Mouse (Mus musculus): ENCODE results near the gene Mb. TPM values are rescaled to one million over a fixed set of nuclear protein-coding genes. Genes with fewer than 3 reads are reported as not detected.

Gene Mb
- 1 to 10 TPM in 1 of 2 experiments, under 1 TPM in 1; 0.43 to 1.7 TPM for total RNA-seq (2021)
- long read RNA-seq, experiment 1, transcript Mb-203 (3 exons, 1,104 nt), result major isoform, 23 of 32 reads
- long read RNA-seq, experiment 1, partial matches to known transcripts, result 0 of 32 reads
- long read RNA-seq, experiment 1, other reads (novel, unspliced or antisense), result 8 of 32 reads
- long read RNA-seq, experiment 2, result 0 reads

DNA sequence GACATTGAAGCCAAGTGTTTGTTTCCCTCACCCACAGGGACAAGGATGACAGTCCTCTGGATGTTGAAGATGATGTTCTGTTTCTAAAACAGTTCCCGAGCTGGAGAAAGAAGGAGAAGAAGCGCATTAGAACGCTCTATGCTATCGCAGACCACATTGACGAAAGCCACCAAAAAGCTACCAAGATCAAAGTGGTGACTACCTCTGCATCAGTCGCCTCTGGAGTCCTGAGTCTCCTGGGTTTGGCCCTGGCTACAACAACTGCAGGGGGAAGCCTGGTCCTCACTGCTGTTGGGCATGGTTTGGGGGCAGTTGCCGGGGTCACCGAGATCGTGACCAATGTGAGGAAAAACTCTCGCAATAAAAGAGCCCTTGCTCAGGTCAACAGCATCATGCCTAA, at the start of gene Mb:
TSS of gene Mb (minus strand) at position 101 of the 400 bp plus-strand sequence.
- DNase-seq, result no peak

DNA sequence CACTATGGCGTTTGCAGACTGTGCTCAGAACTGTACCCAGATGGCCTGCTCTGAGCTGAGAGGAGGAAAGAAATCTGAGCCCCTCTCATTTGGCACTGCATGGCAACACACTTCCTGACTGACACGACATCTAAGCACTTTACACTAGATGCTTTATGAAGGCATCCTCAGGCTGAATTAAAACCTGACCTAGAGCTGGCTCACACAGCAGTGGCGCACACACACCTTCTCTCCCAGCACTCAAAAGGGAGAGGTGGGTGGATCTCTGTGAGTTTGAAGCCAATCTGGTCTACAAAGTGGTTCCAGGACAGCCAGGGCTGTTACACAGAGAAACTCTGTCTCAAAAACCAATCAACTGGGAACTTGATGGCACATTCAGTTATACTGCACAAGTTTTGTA, 49.3 kb upstream of the Mb start:
- DNase-seq, result no peak

DNA sequence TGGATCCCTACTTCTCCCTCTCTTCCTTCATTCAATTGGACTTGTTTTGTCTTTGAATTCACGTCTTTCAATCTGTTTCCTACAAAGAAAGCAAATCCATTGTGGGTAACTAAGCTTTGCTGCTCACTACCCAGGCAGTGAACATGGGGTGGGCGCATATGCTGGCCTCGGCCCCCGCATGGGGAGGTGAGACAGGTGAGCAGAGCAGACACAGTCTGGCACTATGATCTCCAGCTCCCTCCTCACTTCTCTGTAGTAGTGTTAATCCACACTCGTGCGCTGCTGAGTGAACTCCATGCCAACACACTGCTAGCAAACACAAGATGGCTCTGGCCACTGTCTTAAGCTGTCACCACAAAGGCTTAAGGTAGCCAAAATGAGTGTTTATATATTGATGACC, 46.9 kb upstream of the Mb start:
- no peak for DNase-seq

DNA sequence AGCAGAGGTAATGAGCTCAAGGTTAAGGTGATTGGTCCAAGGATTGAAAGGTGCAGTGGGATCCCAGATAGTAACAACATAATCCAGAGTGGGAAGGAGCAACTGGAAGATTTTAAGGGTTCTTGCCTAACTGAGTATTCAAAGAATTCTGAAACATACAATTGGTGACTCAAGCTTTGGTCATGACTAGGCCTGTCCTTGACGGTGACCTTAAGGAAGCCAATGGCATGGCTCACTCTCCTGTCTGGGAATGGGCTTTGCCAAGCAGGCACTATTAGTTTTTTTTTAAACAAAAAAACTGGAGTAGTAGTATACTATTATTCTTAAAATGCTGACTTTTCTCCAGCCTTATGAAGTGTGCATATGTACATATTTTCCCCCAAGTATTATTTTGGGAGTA, 44.7 kb upstream of the Mb start:
- DNase-seq, result peak; percentile 69 to 81

DNA sequence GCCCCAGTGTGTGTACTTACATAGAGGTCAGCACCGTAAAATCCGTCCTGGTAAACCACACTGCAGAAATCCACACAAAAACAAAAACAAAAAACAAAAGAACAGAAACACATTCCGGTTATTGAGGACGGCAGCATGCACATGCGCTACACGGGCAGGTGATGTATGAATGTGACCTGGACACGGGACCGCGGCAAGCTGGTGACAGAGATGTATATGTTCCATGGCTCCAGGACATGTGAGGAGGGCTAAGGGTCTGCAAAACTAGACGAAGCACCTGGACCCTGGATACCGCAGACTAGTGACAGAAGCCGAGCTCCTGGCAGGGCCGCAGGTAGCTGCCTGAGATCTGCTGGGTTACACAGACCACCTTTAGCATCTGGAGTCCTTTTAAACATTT, 44.0 kb upstream of the Mb start:
- no peak for DNase-seq

DNA sequence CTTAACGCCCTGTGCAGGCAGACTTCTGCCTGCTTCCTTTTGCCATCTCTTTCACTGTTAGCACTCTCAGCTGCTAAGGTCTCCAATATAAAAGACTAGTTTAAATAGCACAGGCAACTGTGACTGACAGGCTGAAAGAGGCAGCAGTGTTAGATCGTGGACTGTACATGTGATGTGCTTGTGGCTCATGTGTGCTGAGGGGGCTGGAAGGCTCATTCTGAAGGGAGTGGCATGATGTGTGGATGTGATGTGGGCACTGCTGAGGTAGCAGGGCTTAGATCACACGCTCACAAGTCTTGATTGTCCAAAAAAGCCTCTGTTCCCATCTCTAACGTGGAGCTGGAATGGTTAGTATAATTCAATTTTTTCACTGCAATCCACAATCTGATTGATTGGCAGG, 40.9 kb upstream of the Mb start:
- DNase-seq, result no peak

DNA sequence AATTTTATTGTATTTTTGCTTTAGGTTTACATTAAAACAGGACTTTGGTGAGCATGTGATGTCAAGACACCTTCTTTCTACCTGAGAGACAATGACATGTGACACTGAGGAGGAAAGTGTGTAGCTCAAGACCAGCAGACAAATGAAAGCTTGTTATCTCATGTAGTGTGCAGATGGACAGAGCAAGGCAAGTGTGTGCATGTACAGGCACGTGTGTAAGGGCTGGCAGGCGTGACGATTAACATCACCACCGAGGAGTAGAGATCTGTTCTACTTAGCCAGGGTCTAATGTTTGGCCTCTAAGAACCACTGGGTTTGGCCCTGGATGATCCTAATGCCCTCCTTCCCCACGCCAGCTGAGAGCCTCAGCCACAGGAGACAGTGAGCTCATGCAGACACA, 40.1 kb upstream of the Mb start:
- no peak for DNase-seq

DNA sequence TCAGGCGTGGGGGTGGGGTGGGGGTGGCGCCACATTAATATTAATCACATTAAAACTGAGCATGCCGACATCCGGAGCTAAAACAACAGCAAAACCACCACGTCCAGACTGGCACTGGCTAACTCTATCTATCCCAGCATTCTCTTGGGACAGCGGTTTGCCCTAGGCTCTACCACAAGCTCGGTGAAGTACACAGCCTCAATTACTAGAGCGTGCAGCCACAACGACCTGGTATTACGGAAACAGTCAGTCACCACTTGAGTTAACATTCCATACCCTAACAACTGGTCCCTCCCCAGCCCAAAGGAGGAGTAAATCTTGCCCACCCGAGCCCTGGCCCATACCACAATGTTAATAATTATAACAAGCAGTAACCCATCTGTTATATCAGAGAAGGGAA, 38.8 kb upstream of the Mb start:
- DNase-seq, result no peak

DNA sequence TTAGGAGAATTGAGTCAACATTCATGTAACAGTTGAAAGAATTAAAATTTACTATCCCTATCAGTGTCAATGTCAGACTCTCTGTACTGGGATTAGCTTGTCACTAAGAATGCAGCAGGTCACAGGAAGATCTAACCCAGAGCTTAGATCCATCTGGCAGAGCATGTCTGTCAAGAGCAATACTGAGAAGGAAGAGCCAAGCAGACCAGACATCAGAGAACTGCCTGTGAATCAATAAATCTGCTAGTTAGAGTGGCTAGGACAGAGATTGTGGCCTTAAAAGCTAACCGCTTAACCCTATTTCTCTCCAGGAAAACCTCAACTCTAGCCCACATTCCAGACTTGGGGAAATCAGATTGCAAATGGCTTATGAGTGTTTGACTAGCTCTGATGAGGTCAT, 36.0 kb upstream of the Mb start:
- DNase-seq, result no peak

DNA sequence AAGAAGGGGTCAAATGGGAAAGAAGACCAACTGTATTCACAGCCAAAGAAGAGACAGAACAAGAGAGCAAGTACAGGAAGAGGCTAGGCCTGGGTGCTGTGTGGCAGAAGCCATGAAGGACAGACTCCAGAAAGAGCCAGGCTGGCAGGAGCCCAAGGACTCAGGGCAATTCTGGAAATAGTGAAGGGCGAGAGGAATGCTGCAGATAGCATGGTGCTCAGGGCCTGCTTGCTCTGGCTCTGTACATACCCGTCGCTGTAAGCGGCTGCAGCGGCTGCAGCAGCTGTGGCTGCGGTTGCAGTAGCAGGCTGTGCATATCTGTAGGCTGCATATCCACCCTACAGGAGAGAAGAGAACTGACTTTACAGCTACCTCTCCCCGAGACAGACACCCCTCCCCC, 35.3 kb upstream of the Mb start:
- DNase-seq, result peak; percentile 93 to 94

DNA sequence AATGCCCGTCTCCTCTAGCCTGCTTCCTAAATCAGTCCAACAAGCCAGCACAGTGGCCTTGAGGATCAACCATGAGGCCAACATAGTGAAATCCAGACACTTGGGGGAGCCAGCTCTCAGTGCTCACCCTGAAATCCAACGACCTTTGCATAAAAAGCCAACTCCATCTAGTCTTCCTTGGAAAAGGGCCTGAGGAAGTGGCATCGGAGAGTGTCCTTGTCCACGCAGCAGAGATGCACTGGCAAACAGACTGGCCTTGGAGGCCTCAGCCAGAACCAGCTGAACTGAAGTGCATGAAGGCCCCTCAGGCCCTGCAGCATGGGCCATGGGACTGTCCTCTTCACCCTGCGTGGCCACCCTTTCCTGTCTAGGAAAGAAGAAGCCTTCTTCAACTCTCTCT, 31.0 kb upstream of the Mb start:
- peak; percentile 70 to 79 for DNase-seq

DNA sequence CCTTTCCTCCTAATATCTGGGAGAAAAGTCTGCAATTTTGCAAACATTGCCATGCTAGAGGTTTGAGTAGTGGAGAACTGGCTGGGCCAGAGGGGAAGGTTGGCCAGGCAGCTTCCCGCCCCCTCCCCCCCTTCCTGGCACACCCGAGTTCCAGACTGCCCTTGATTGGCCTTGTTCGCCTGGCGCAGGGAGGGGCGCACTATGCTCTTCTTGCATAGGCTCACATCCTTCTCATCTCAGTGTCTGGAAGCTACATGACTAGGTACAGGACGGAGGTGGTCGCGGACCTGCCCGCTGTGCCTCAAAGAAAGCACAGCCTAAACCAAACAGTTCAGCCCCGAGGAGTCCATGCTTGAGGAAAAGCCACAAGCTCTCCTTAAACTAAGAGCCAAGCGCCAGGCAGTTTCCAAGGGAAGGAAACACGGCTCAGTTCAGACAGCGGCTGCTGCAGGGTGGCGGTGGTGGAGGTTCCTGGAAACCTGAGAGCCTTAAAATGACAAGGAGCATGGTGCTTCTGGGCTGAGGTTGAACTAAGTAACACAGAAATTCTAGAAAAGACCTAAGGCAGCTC, 30.3 kb upstream of the Mb start:
- DNase-seq, result peak; percentile 40

DNA sequence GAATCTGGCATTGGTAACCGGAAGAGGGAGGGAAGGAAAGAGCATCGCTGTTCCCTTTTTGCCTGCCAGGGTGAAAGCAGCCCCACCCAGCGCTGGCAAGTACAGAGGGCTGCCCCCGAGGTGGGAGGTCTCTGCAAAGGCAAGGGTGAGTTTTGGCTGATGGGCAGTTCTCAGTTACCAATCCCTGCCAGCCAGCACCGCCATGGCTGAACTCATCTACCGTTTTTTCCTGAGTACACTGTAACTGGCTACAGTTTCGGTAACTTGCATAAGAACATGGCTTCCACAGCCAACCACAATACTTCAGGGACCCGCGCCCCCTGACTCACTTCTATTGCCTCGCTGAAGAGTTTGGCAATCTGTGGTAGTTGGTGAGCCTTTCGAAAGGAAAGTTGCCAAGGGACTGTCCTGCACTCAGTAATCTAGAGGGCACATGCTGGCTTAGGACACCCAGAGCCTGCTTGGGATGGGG, 29.5 kb upstream of the Mb start:
- DNase-seq, result peak; percentile 44 to 55

DNA sequence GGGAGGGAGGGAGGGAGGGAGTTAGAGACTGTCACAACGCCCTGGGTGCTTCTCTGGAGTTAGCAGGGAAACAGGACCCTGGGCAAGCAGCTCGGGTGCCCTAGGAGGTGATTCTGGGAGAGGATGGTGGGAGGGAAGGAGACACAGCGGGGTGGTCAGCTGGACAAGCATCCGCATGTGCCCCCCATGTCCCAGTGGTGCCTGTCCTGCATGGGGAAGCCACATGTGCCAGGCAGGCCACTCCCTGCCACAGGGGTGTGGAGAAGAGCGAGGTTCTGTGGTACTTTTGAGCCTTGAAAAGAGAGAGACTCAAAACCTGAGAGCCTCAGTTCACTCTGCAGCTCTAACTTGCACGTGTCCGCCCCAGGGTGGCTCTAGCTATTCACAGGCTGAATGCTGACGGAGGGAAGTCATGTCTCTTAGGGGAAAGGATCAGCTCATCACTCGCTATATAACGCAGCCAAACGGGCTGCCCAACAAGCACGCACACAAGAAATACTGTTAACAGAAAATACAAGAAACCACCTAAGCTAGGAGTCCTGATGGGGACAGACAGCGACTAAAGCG, 28.9 kb upstream of the Mb start:
- no peak for DNase-seq

DNA sequence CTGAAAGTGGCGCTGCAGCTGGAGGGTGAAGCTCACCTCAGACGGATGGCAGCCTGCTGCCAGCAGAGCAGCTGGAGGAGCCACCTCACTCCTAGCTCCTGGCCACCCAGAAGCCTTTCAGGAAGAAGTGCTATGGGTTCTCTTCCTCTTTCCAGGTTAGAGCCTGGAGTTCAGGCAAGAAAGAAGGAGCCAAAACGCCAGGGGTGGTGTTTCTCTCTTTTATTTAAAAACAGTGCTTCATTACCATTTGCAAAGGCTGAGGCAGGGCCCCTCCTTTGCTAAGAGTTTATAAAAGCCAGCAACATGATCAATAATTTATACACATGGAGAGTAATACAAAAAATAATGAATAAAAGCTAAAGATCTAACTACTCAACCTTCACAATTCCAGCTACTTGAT, 28.3 kb upstream of the Mb start:
- DNase-seq, result no peak

DNA sequence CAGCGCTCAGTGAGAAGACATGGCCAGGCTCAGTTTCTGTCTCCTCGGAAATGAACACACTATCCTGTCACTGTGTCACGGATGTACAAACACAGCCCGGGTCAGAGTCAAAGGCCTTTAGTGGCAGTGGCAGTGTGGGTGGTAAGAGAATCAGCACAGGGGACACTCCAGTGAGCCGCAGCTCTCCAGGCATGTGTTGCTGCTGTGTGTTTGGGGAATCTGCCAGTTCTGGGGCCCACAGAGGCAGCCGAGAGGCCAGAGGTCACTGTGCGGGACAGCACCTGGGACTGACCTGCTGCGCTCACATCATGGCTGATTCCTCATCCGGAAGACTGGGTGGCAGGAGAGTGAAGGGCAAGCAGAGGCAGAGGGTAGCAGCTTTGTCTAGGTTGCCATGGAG, 27.4 kb upstream of the Mb start:
- DNase-seq, result no peak

DNA sequence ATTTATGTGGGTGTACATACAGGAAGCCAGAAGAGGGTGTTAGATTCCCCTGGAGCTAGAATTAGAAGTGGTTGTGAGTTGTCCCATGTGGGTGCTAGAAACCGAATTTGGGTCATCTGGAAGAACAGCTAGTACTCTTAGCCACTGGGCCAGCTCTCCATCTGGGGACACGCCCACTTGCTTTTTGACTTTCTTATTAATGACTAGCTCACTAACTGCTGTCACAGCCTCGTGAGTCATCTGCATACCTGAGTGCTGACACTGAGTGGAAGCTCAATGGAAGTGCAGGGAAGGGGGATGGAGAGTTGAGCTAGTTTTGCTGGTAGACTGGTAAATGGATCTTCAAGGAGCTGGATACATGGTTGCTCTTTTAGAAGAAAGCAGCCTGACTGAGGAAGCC, 26.1 kb upstream of the Mb start:
- DNase-seq, result peak; percentile 37 to 53

DNA sequence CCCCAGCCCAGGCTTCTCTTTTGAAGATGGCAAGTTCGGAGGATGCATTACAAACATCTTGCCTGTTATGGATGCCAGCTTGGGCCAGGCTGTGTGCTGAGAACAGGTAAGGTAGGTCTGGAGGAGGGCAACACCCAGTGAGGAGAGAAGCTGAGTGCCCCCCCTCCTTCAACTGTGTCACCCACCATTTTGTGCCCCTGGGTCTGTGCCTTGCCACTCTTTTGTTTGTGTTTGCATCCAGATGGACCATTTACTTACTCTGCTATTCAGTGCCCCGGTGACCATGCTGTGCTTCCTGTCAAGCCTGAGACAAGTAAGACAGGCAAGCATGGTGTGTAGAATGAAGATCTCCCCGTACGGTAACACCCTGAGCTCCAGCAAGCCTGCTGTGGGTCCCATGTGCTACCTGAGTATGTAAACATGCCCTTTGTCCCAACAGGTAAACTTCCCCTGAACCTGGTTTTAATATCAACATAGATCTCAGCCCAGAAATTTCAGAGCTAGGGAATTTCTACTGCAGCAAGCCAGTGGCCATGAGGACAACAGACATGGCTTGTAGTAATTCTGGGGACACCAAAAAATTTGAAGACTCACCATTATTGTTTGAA, 22.2 kb upstream of the Mb start:
- DNase-seq, result no peak

DNA sequence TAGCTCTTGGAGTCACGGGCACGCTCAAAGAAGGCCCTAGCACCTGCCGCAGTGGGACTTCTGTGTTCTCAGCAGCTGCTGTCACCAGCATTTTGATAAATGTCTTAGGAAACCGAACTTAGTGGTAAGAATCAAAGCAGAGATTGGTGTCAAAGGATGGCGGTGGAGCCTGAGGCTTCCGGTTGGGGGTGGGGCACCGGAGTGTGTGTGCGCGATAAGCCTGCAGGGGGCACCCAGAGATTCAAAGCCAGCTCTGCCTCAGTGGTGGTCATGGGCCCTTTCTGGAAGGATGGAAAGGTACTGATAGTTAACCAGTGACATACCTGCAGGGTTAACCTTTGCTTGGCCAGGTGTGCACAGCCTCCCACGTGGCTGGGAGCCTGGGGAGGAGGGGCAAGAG, 21.0 kb upstream of the Mb start:
- DNase-seq, result peak; percentile 42 to 63

DNA sequence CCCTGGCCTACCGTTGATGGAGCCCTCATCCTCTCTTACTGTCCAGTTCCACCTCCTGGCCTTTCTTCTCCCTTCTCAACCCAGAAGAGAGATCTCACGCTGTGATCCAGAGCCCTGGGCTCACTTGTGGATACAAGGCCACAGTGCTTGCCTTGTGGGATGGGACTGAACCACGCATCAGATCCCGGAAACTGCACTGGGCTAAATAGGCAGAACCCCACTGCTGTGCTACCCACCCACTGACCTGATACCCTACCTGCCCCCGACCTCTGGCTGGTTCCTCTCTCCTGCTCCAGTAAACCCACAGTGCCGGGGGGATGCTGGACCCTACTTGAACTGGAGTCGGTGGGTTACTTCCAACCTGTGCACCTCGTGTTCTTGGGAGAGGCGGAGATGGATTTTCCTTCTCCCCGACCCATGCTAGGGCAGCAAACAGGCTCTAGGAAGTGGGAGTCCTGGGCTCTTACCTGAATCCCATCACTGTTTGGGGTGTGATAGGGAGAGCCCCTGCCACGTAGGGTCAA, 20.3 kb upstream of the Mb start:
- no peak for DNase-seq

DNA sequence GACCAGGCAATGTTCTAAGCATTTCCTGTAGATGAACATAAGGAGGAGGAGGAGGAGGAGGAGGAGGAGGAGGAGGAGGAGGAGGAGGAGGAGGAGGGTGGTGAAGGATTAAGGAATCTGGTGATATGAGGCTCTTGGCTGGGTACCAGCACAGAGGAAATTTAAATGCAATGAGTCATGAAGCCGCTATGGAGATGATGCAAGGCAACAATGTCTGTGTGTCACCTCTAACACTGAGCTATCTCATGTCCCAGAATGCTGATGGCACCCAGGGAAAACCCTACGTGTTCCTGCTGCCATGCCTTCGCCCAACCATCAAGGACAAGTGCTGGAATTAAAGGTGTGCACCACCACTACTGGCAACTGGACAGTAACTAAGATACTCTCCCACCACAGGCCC, 18.5 kb upstream of the Mb start:
- DNase-seq, result peak in 1 of 2 experiments; percentile 34

DNA sequence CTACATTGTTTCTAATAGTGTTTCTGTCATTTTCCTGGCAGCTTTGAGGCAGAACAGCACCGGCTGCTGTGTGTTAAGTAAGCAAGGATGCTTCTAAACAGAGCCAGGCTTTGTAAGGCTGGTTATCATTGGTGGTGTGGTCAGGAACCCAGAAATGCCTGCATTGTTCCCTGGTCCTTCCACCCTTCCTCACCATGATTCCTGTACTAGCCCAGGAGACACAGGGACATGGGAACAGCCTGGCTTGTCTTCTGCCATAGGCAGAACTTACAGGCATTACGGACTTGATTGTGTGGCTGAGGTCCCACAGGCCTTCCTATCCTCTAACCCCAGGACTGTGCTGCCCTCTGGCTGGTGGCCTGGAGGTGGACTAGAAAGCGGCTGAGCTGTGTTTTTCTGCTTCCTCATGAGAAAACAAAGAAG, 18.0 kb upstream of the Mb start:
- peak; percentile 52 to 57 for DNase-seq

DNA sequence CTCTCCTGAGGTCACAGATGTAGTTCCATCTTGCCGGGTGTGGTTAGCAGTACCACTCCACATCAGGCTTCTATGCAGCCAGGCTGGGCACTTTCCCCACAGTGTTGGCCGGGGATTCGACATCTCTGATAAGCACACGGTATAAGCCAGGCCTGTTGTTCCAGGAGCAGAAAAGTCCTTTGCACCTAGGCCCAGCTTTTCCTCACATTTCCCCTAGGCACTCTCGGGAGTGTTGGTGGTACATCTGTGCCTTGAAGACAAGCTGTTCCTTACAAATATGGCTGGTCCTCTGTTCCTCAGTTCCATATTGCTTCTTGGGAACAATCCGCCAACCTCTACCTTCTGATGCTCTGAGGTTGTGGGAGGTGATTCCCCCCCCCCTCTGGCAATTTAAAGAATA, 15.8 kb upstream of the Mb start:
- no peak for DNase-seq
